Mouse (Mus musculus): ENCODE measurements around the gene Ice2.

The Ice2 gene

GRCm38 (mm10) chr9:69404671-69405070, 7.0 kb downstream of the Ice2 start:
- DNase-seq (ENCODE audit: low read depth, low spot score) = no peak

GRCm38 (mm10) chr9:69419476-69419875, 21.8 kb downstream of the Ice2 start:
- DNase-seq (ENCODE audit: low read depth, low spot score) = peak; percentile 59

DNA sequence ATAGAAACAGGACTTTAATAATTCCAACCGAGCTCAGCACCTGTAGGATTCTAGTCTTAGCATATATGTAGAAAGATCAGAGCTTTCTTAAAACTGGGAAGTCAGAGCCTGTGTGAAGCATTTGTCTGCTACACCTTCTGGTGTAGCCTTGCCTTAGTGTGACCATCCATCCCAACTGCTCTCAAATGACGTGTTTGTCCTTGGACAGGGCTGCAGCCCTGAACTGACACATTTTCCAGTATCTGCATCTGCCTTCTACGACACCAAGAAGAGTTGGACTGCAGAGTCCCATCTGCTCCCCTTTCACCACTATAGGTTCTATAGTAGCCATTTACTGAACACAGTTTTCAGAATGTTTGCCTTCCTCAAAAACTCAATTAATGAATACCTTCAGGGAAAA, 32.8 kb downstream of the Ice2 start:
- DNase-seq (ENCODE audit: low read depth, low spot score) = no peak

GRCm38 (mm10) chr9:69431863-69432555, 34.3 kb downstream of the Ice2 start:
- DNase-seq (ENCODE audit: low read depth, low spot score) = peak; percentile 39

GRCm38 (mm10) chr9:69435194-69435593, 37.5 kb downstream of the Ice2 start:
- DNase-seq (ENCODE audit: low read depth, low spot score) = no peak

GRCm38 (mm10) chr9:69435662-69436061, 38.0 kb downstream of the Ice2 start:
- no peak for DNase-seq (ENCODE audit: low read depth, low spot score)

DNA sequence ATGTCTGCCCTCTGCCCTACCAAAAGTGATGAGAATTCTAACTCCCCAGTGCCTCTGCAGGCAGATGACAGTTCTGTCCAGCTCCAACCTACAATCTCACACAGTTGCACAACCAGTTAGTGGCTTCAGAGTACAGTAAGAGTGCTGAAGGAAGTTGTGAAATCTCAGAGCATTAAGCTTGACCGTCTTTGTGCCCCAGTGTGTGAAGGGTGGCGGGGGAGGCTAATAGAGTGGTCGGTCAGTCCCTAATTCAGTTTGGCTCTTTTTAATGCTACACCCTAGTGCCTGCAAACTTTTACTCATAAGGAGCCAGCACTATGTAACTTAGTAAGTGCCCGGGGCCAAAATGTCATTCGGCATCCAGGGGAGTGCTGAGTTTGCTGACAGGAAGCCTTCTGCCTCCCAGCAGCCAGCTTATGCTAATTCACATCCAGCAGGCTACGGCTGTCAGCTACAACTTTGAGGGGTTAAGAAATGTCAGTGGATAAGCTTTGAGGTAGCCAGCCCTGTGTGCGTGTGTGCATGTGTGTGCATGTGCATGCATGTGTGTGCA, 42.2 kb downstream of the Ice2 start:
- no peak for DNase-seq (ENCODE audit: low read depth, low spot score)

DNA sequence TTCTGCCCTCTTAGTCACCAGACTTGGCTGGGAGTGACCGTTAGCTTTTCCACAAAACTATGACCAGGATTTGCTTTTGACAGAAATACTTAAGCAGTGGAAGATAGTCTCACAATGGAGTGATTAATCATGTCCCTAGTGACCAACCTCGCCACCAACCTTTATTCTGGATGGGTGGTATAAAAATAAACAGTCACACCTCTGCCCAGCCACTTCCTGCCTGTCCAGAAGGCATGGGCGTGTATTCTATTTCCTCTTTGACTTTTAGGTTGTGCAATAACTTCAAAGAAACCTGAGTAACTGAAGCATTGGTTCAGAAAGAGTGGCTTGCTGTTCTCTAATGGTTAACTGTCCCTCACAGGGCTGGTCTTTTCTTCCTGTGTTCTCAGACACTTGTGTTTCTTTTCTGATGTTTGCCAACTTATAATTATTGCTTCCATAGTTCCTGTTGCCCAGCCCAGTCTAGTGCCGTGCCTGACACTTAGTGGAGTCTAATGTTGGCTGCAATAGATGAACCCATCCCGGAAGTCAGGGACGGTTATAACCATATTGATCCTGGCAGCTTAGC, 44.8 kb downstream of the Ice2 start:
- no peak for DNase-seq (ENCODE audit: low read depth, low spot score)

- no peak for DNase-seq (ENCODE audit: low read depth, low spot score)
Observed at GRCm38 (mm10) chr9:69443203-69443602, 45.5 kb downstream of the Ice2 start.

DNA sequence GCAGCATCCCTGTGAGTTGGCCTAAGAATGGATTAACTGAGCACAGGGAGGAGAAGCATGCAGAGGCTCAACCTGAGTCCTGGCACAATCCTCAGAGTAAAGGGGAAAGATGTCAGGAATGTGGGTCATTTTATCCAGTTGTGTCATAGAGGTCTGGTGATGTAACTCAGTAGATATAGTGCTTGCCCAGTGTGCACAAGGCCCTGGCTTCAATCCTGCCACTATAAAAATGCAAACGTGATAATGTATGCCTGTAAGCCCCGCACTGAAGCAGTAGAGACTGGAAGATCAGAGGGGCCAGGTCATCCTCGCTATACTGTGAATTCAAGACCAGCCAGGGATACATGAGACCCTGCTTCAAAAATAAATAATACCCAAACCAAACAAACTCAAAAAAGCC, 51.1 kb downstream of the Ice2 start:
- no peak for DNase-seq (ENCODE audit: low read depth, low spot score)

DNA sequence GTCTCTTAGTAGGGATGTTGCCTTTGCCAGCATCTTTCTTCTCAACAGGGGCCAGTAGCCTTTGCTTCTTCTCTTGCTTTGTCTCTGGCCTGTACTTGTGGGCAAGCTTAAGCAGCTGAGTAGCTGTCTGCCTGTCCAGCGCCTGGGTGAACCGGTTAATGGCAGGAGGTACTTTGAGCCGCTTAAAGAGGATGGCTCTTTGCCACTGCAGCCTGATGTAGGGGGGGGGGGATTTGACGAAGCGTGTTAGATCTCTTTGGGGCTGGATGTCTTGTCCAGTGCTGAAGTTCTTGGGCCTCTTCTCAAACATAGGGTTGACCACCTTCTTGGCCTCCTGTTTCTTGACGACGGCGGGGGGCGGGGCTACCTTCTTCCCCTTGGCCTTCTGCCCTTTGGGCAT, 52.9 kb downstream of the Ice2 start:
- DNase-seq (ENCODE audit: low read depth, low spot score) = no peak

- DNase-seq (ENCODE audit: low read depth, low spot score) = no peak
Observed at GRCm38 (mm10) chr9:69451886-69452810, 54.4 kb downstream of the Ice2 start.

- peak; percentile 87 for DNase-seq (ENCODE audit: low read depth, low spot score)
Observed at GRCm38 (mm10) chr9:69453066-69453900, 55.6 kb downstream of the Ice2 start, which contains the start of gene Anxa2. Gene Anxa2 (plus strand): TSS chr9:69453620.

GRCm38 (mm10) chr9:69453901-69454666, 56.4 kb downstream of the Ice2 start:
- no peak for DNase-seq (ENCODE audit: low read depth, low spot score)

DNA sequence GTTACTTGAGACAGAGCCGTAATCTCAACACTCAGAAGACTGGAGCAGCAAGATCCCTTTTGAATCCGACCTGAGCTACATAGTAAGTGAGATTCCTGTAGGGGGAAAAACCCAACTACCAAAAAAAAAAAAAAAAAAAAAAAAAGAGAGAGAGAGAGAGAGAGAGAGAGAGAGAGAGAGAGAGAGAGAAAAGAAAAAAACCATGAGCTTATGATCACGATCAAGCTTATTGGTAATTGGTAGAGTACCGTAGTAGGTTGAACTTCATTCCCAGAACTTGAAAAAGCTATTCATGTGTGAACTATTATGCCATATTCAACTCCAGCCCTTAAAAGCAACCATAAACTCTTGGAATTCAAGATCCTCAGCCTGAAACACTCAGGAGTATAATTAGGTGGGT, 57.0 kb downstream of the Ice2 start:
- no peak for DNase-seq (ENCODE audit: low read depth, low spot score)

DNA sequence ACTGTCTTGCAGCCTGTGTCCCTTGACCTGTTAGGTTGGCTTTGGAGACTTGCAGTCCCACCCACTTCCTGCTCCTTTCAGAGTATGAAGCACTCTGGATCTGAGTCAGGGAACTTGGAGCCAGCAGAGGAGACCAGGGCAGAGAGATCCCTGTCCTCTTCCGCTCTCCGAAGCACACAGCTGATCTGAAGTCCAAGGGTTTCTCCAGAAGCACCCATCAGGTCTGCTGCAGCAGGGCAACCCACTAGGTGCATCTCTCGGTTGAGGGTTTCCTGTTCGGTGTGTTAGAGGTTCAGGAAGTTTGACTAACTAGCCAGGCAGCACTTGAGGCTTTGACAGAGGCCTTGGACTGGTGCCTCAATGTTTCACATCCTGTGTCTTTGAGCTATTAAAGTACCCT, 57.7 kb downstream of the Ice2 start:
- DNase-seq (ENCODE audit: low read depth, low spot score) = no peak

GRCm38 (mm10) chr9:69456406-69457075, 58.8 kb downstream of the Ice2 start:
- no peak for DNase-seq (ENCODE audit: low read depth, low spot score)

GRCm38 (mm10) chr9:69457143-69457542, 59.4 kb downstream of the Ice2 start:
- no peak for DNase-seq (ENCODE audit: low read depth, low spot score)

GRCm38 (mm10) chr9:69457747-69458625, 60.3 kb downstream of the Ice2 start:
- DNase-seq (ENCODE audit: low read depth, low spot score) = no peak
